Mouse (Mus musculus) cortical plate, adult 2 months (tissue): ENCODE measurements around the gene Pdha1.

Experiments
- CTCF ChIP-seq: fragments of 200-500 bp; IDR thresholded peaks from 2 replicates; pipeline ENCODE4 v1.5.1; 2011; ENCODE audit warnings: mild to moderate bottlenecking, control low read depth, low read length; ENCODE audit not compliant: insufficient read depth; ENCODE audit errors: extremely low read depth
- POLR2A ChIP-seq: fragments of 200-500 bp; IDR thresholded peaks from 2 replicates; pipeline ENCODE4 v1.6.1; 2011; ENCODE audit warnings: mild to moderate bottlenecking, low read length, control low read depth; ENCODE audit not compliant: insufficient read depth; ENCODE audit errors: extremely low read depth

DNA sequence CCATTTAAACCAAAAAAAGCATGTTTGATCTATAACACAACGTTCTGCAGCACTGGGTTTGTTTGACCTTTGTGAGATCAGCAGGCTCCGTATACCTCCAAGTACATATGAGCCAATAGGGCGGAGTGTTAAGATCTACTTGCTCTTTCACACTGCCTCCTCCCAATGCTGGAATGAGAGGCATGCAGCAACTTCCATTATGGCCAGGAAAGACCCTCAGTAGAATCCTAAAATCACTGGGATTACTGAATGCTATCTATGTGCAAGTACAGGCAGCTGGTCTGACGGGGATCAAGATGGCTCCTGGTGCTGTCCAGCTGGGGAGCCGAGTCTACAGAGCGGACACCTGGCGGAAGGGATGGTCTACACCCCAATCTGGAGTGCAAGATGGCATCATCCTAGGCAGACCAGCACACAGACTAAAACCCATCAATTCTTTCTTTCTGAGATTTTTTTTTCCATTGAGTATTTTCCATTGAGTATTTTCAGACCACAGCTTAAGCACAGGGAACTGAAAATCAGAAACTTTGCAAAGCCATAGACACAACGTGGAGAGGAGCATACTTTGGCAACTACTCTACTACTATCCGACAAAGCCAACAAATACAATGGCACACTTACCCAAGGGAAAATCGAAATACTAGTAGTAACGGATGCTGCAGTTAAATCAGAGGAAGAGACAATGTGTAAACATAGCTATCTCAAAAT is 3.9 kb downstream of the Pdha1 start:
- TF ChIP-seq POLR2A (no peak), CTCF (no peak)
